Mouse (Mus musculus): ENCODE measurements around the gene Stx19.

- no peak for TF ChIP-seq GATA1 (IDR thresholded peaks at IDR 0.05; ENCODE audit: borderline replicate concordance, low read length)
- TF ChIP-seq FLI1 (IDR thresholded peaks at IDR 0.05; ENCODE audit: low read length): no peak
Measured at GRCm38 (mm10) chr16:62853611-62854126, 39.2 kb downstream of the Stx19 start.
